Mouse (Mus musculus): ENCODE measurements around the gene Runx3. TPM values are rescaled to one million over a fixed set of nuclear protein-coding genes. Genes with fewer than 3 reads are reported as not detected.

The Runx3 gene
- 0.60 and 0.61 TPM in 2 replicates for polyA plus RNA-seq (2015; fragmentation: Nextera tagmentation; extraction: Ambion mirVana)

GRCm38 (mm10) chr4:135120342-135121100 lies at the start of gene Runx3:
TSS of gene Runx3 (plus strand) at chr4:135120652.
- H3K9ac ChIP-seq (ENCODE audit: low read depth, low read length): no peak within 1 kb of the TSS
- WGBS (ENCODE audit: insufficient replicate concordance): 37% methylated on average over 18 of the region's 18 CpGs
- no peak for ATAC-seq (ENCODE audit: low read depth)

GRCm38 (mm10) chr4:135072671-135073070 lies 47.8 kb upstream of the Runx3 start:
- H3K4me3 ChIP-seq (ENCODE audit: low read depth, low read length): no peak overlapping the region
- WGBS (ENCODE audit: insufficient replicate concordance): 50% methylated on average over 6 of the region's 6 CpGs
- no peaks in the 10 kb centered on the region for H3K27me3 ChIP-seq (ENCODE audit: control insufficient read depth, insufficient read depth, low read depth, low read length)
- no peaks in the 10 kb centered on the region for H3K36me3 ChIP-seq (ENCODE audit: control insufficient read depth, insufficient read depth)
- H3K9ac ChIP-seq (ENCODE audit: low read depth, low read length): no peak overlapping the region
- no peaks in the 10 kb centered on the region for H3K4me1 ChIP-seq (ENCODE audit: control insufficient read depth, low read depth, low read length)
- ATAC-seq (ENCODE audit: low read depth): no peak
- no peak overlapping the region for H3K27ac ChIP-seq (ENCODE audit: low read length)
- H3K9me3 ChIP-seq (replicated peaks; ENCODE audit: control insufficient read depth, low read length): no peaks in the 10 kb centered on the region
- H3K4me2 ChIP-seq (ENCODE audit: low read depth, low read length): no peak overlapping the region

More at GRCm38 (mm10) chr4:135120342-135121100, at the start of gene Runx3:
- H3K36me3 ChIP-seq (ENCODE audit: control insufficient read depth, insufficient read depth): no peaks in the 10 kb centered on the region
- no peaks in the 10 kb centered on the region for H3K27me3 ChIP-seq (ENCODE audit: control insufficient read depth, insufficient read depth, low read depth, low read length)
- H3K4me1 ChIP-seq (ENCODE audit: control insufficient read depth, low read depth, low read length): no peaks in the 10 kb centered on the region
- no peak within 1 kb of the TSS for H3K4me2 ChIP-seq (ENCODE audit: low read depth, low read length)
- H3K9me3 ChIP-seq (replicated peaks; ENCODE audit: control insufficient read depth, low read length): no peaks in the 10 kb centered on the region
- H3K27ac ChIP-seq (ENCODE audit: low read length): no peak within 1 kb of the TSS
- no peak within 1 kb of the TSS for H3K4me3 ChIP-seq (ENCODE audit: low read depth, low read length)

- no peak overlapping the region for H3K4me2 ChIP-seq (ENCODE audit: low read depth, low read length)
- 32% methylated on average over 10 of the region's 10 CpGs for WGBS (ENCODE audit: insufficient replicate concordance)
- no peaks in the 10 kb centered on the region for H3K36me3 ChIP-seq (ENCODE audit: control insufficient read depth, insufficient read depth)
- no peak overlapping the region for H3K9ac ChIP-seq (ENCODE audit: low read depth, low read length)
- H3K27ac ChIP-seq (ENCODE audit: low read length): no peak overlapping the region
- no peaks in the 10 kb centered on the region for H3K4me1 ChIP-seq (ENCODE audit: control insufficient read depth, low read depth, low read length)
- no peak overlapping the region for H3K4me3 ChIP-seq (ENCODE audit: low read depth, low read length)
- H3K27me3 ChIP-seq (ENCODE audit: control insufficient read depth, insufficient read depth, low read depth, low read length): no peaks in the 10 kb centered on the region
- ATAC-seq (ENCODE audit: low read depth): no peak
- no peaks in the 10 kb centered on the region for H3K9me3 ChIP-seq (replicated peaks; ENCODE audit: control insufficient read depth, low read length)
Observed at GRCm38 (mm10) chr4:135073523-135073922, 46.9 kb upstream of the Runx3 start.

- Histone ChIP-seq H3K4me3 (ENCODE audit: low read depth, low read length) (no peak overlapping the region), H3K4me1 (ENCODE audit: control insufficient read depth, low read depth, low read length) (no peaks in the 10 kb centered on the region), H3K9ac (ENCODE audit: low read depth, low read length) (no peak overlapping the region), H3K4me2 (ENCODE audit: low read depth, low read length) (no peak overlapping the region), H3K9me3 (replicated peaks; ENCODE audit: control insufficient read depth, low read length) (no peaks in the 10 kb centered on the region), H3K27ac (ENCODE audit: low read length) (no peak overlapping the region), H3K27me3 (ENCODE audit: control insufficient read depth, insufficient read depth, low read depth, low read length) (no peaks in the 10 kb centered on the region), H3K36me3 (ENCODE audit: control insufficient read depth, insufficient read depth) (no peaks in the 10 kb centered on the region)
- WGBS (ENCODE audit: insufficient replicate concordance): 30% methylated on average over 4 of the region's 4 CpGs
- ATAC-seq (ENCODE audit: low read depth): no peak
Observed at GRCm38 (mm10) chr4:135074646-135075045, 45.8 kb upstream of the Runx3 start.

GRCm38 (mm10) chr4:135075360-135075759 lies 45.1 kb upstream of the Runx3 start:
- Histone ChIP-seq H3K27me3 (ENCODE audit: control insufficient read depth, insufficient read depth, low read depth, low read length) (no peaks in the 10 kb centered on the region), H3K4me2 (ENCODE audit: low read depth, low read length) (no peak overlapping the region), H3K27ac (ENCODE audit: low read length) (no peak overlapping the region), H3K9ac (ENCODE audit: low read depth, low read length) (no peak overlapping the region), H3K9me3 (replicated peaks; ENCODE audit: control insufficient read depth, low read length) (no peaks in the 10 kb centered on the region), H3K4me1 (ENCODE audit: control insufficient read depth, low read depth, low read length) (no peaks in the 10 kb centered on the region), H3K36me3 (ENCODE audit: control insufficient read depth, insufficient read depth) (no peaks in the 10 kb centered on the region), H3K4me3 (ENCODE audit: low read depth, low read length) (no peak overlapping the region)
- 42% methylated on average over 6 of the region's 6 CpGs for WGBS (ENCODE audit: insufficient replicate concordance)
- no peak for ATAC-seq (ENCODE audit: low read depth)

- H3K9me3 ChIP-seq (replicated peaks; ENCODE audit: control insufficient read depth, low read length): no peaks in the 10 kb centered on the region
- WGBS (ENCODE audit: insufficient replicate concordance): 49% methylated on average over 5 of the region's 5 CpGs
- no peak overlapping the region for H3K4me2 ChIP-seq (ENCODE audit: low read depth, low read length)
- H3K9ac ChIP-seq (ENCODE audit: low read depth, low read length): no peak overlapping the region
- no peak overlapping the region for H3K27ac ChIP-seq (ENCODE audit: low read length)
- H3K27me3 ChIP-seq (ENCODE audit: control insufficient read depth, insufficient read depth, low read depth, low read length): no peaks in the 10 kb centered on the region
- no peak overlapping the region for H3K4me3 ChIP-seq (ENCODE audit: low read depth, low read length)
- H3K4me1 ChIP-seq (ENCODE audit: control insufficient read depth, low read depth, low read length): no peaks in the 10 kb centered on the region
- H3K36me3 ChIP-seq (ENCODE audit: control insufficient read depth, insufficient read depth): no peaks in the 10 kb centered on the region
- ATAC-seq (ENCODE audit: low read depth): no peak
Observed at GRCm38 (mm10) chr4:135076611-135077010, 43.8 kb upstream of the Runx3 start.

GRCm38 (mm10) chr4:135077196-135077595 lies 43.3 kb upstream of the Runx3 start:
- H3K9ac ChIP-seq (ENCODE audit: low read depth, low read length): no peak overlapping the region
- no peak overlapping the region for H3K4me3 ChIP-seq (ENCODE audit: low read depth, low read length)
- 30% methylated on average over 9 of the region's 9 CpGs for WGBS (ENCODE audit: insufficient replicate concordance)
- H3K27ac ChIP-seq (ENCODE audit: low read length): no peak overlapping the region
- H3K4me1 ChIP-seq (ENCODE audit: control insufficient read depth, low read depth, low read length): no peaks in the 10 kb centered on the region
- no peaks in the 10 kb centered on the region for H3K27me3 ChIP-seq (ENCODE audit: control insufficient read depth, insufficient read depth, low read depth, low read length)
- no peaks in the 10 kb centered on the region for H3K36me3 ChIP-seq (ENCODE audit: control insufficient read depth, insufficient read depth)
- no peak for ATAC-seq (ENCODE audit: low read depth)
- no peaks in the 10 kb centered on the region for H3K9me3 ChIP-seq (replicated peaks; ENCODE audit: control insufficient read depth, low read length)
- no peak overlapping the region for H3K4me2 ChIP-seq (ENCODE audit: low read depth, low read length)

- 29% methylated on average over 23 of the region's 23 CpGs for WGBS (ENCODE audit: insufficient replicate concordance)
- ATAC-seq (ENCODE audit: low read depth): no peak
- Histone ChIP-seq H3K4me2 (ENCODE audit: low read depth, low read length) (no peak overlapping the region), H3K9ac (ENCODE audit: low read depth, low read length) (no peak overlapping the region), H3K4me3 (ENCODE audit: low read depth, low read length) (no peak overlapping the region), H3K4me1 (ENCODE audit: control insufficient read depth, low read depth, low read length) (no peaks in the 10 kb centered on the region), H3K36me3 (ENCODE audit: control insufficient read depth, insufficient read depth) (no peaks in the 10 kb centered on the region), H3K27me3 (ENCODE audit: control insufficient read depth, insufficient read depth, low read depth, low read length) (no peaks in the 10 kb centered on the region), H3K27ac (ENCODE audit: low read length) (no peak overlapping the region), H3K9me3 (replicated peaks; ENCODE audit: control insufficient read depth, low read length) (no peaks in the 10 kb centered on the region)
Observed at GRCm38 (mm10) chr4:135079859-135080640, 40.4 kb upstream of the Runx3 start.

GRCm38 (mm10) chr4:135080641-135080920 lies 39.9 kb upstream of the Runx3 start:
- no peaks in the 10 kb centered on the region for H3K36me3 ChIP-seq (ENCODE audit: control insufficient read depth, insufficient read depth)
- H3K4me2 ChIP-seq (ENCODE audit: low read depth, low read length): no peak overlapping the region
- WGBS (ENCODE audit: insufficient replicate concordance): 29% methylated on average over 7 of the region's 7 CpGs
- ATAC-seq (ENCODE audit: low read depth): no peak
- H3K27ac ChIP-seq (ENCODE audit: low read length): no peak overlapping the region
- H3K9me3 ChIP-seq (replicated peaks; ENCODE audit: control insufficient read depth, low read length): no peaks in the 10 kb centered on the region
- H3K4me1 ChIP-seq (ENCODE audit: control insufficient read depth, low read depth, low read length): no peaks in the 10 kb centered on the region
- H3K27me3 ChIP-seq (ENCODE audit: control insufficient read depth, insufficient read depth, low read depth, low read length): no peaks in the 10 kb centered on the region
- H3K4me3 ChIP-seq (ENCODE audit: low read depth, low read length): no peak overlapping the region
- H3K9ac ChIP-seq (ENCODE audit: low read depth, low read length): no peak overlapping the region
